Mouse (Mus musculus) G1E (cell line): ENCODE results near the gene Epor. TPM values are rescaled to one million over a fixed set of nuclear protein-coding genes. Genes with fewer than 3 reads are reported as not detected.

ENCODE experiments used
- ATAC-seq: 2 replicates; pipeline ENCODE4 v1.8.0; 2016; ENCODE audit warnings: mild to moderate bottlenecking; ENCODE audit not compliant: insufficient number of reproducible peaks, poor library complexity, low FRiP score, severe bottlenecking; ENCODE audit errors: extremely low read depth
- DNase-seq: peaks from one replicate; pipeline ENCODE4 v3.0.0; 2012; ENCODE audit warnings: low spot score
- H3K27me3 ChIP-seq: 2 replicates; pipeline ENCODE4 v1.6.1; 2012; ENCODE audit warnings: mild to moderate bottlenecking, low read length, inconsistent platforms; ENCODE audit not compliant: insufficient read depth
- H3K36me3 ChIP-seq: replicated peaks from 2 replicates; pipeline ENCODE3; 2012; ENCODE audit warnings: mild to moderate bottlenecking, inconsistent platforms
- H3K4me1 ChIP-seq: 2 replicates; pipeline ENCODE4 v1.6.1; 2012; ENCODE audit warnings: low read depth, low read length, inconsistent platforms, mixed read lengths; ENCODE audit not compliant: insufficient read depth
- H3K4me3 ChIP-seq: 2 replicates; pipeline ENCODE4 v1.5.1; 2012; ENCODE audit warnings: low read depth, mild to moderate bottlenecking, inconsistent platforms, low read length, moderate library complexity, mixed read lengths
- H3K9me3 ChIP-seq: replicated peaks from 2 replicates; pipeline ENCODE4 v1.6.1; 2012; ENCODE audit warnings: inconsistent platforms
- CTCF ChIP-seq: IDR thresholded peaks from 2 replicates; pipeline ENCODE4 v1.5.1; 2012; ENCODE audit warnings: low read depth, low read length, inconsistent platforms, mixed read lengths
- GATA1 ChIP-seq: IDR thresholded peaks from 2 replicates; pipeline ENCODE4 v1.6.1; 2012; ENCODE audit warnings: borderline replicate concordance, low read length, inconsistent platforms, mixed read lengths
- GATA2 ChIP-seq: IDR thresholded peaks from 2 replicates; pipeline ENCODE4 v1.6.1; 2012; ENCODE audit warnings: low read depth, low read length, inconsistent platforms, borderline replicate concordance
- POLR2AphosphoS5 ChIP-seq: IDR thresholded peaks from 2 replicates; pipeline ENCODE4 v1.6.1; 2012; ENCODE audit warnings: low read depth, low read length, inconsistent platforms; ENCODE audit not compliant: insufficient replicate concordance
- TAL1 ChIP-seq: conservative IDR thresholded peaks from 2 replicates; pipeline ENCODE4 v1.6.1; 2012; ENCODE audit warnings: low read depth, low read length, inconsistent platforms, mixed read lengths
- polyA plus RNA-seq: library from polyadenylated mRNA; stranded (reverse); fragments of >175 nt; gene quantifications from 2 replicates; pipeline ENCODE4 v1.2.3, GENCODE M21; 2012
- total RNA-seq, 2 experiments: library from RNA; stranded (forward) in 1 of 2; stranded (reverse) in 1 of 2; fragments of 200-1000 nt in 1 of 2; fragments of >200 nt in 1 of 2; fragmentation: Nextera tagmentation in 1 of 2; gene quantifications; 2 replicates each; pipeline ENCODE4 v1.2.3; 2014 to 2017

Epor gene
- total and polyA plus RNA-seq, 3 experiments = 14.4 to 135 (median 49.7) TPM

- no peaks in the 10 kb centered on the region for H3K9me3 ChIP-seq
- ATAC-seq (no peak), DNase-seq (no peak)
- no peaks in the 10 kb centered on the region for H3K27me3 ChIP-seq
- H3K36me3 ChIP-seq = peaks cover 49% of the 10 kb centered on the region
- H3K4me3 ChIP-seq = peak overlapping the region; percentile 76
- peaks cover 75% of the 10 kb centered on the region for H3K4me1 ChIP-seq
- TF ChIP-seq GATA1 (no peak), CTCF (no peak), POLR2AphosphoS5 (no peak), GATA2 (no peak), TAL1 (no peak)
Observed at GRCm38 (mm10) chr9:21960135-21960534, 3.2 kb downstream of the Epor start.

GRCm38 (mm10) chr9:21959244-21959643 is 4.1 kb downstream of the Epor start:
- Histone ChIP-seq H3K4me3 (peak overlapping the region; percentile 76; the same call in 1 of the 2 replicates), H3K36me3 (peaks cover 49% of the 10 kb centered on the region), H3K9me3 (no peaks in the 10 kb centered on the region), H3K27me3 (no peaks in the 10 kb centered on the region), H3K4me1 (peaks cover 79% of the 10 kb centered on the region)
- no peak for ATAC-seq
- TF ChIP-seq POLR2AphosphoS5 = no peak
- no peak for TF ChIP-seq GATA1
- no peak for TF ChIP-seq GATA2
- TF ChIP-seq TAL1 = no peak
- no peak for TF ChIP-seq CTCF
- no peak for DNase-seq

- TF ChIP-seq CTCF (no peak), TAL1 (no peak), POLR2AphosphoS5 (no peak), GATA1 (no peak), GATA2 (no peak)
- H3K27me3 ChIP-seq = no peaks in the 10 kb centered on the region
- peaks cover 71% of the 10 kb centered on the region for H3K4me1 ChIP-seq
- ATAC-seq = no peak
- no peaks in the 10 kb centered on the region for H3K9me3 ChIP-seq
- DNase-seq = no peak
- peaks cover 51% of the 10 kb centered on the region for H3K36me3 ChIP-seq
- H3K4me3 ChIP-seq = peak overlapping the region; percentile 33; the same call in 1 of the 2 replicates
Observed at GRCm38 (mm10) chr9:21958372-21958771, 4.9 kb downstream of the Epor start.

- Histone ChIP-seq H3K4me3 (peak within 1 kb of the TSS; percentile 75), H3K4me1 (peaks cover 52% of the 10 kb centered on the region), H3K9me3 (no peaks in the 10 kb centered on the region), H3K27me3 (no peaks in the 10 kb centered on the region), H3K36me3 (peaks cover 40% of the 10 kb centered on the region)
- peak; percentile 95 for DNase-seq
- no peak for TF ChIP-seq GATA1
- TF ChIP-seq CTCF = no peak
- TF ChIP-seq TAL1 = no peak
- no peak for TF ChIP-seq GATA2
- TF ChIP-seq POLR2AphosphoS5 = no peak
- peak; percentile 82 for ATAC-seq
Observed at GRCm38 (mm10) chr9:21955570-21956281, 7.6 kb downstream of the Epor start, which contains the start of gene Swsap1. Gene Swsap1, plus strand, starts transcription at chr9:21955755.

- Histone ChIP-seq H3K9me3 (no peaks in the 10 kb centered on the region), H3K4me1 (peaks cover 46% of the 10 kb centered on the region), H3K27me3 (no peaks in the 10 kb centered on the region), H3K36me3 (peaks cover 35% of the 10 kb centered on the region), H3K4me3 (peak overlapping the region; percentile 75)
- ATAC-seq (peak; percentile 29), DNase-seq (no peak)
- TF ChIP-seq POLR2AphosphoS5 (no peak), CTCF (no peak), GATA2 (no peak), TAL1 (no peak), GATA1 (no peak)
Observed at GRCm38 (mm10) chr9:21955225-21955569, 8.1 kb downstream of the Epor start.

- Histone ChIP-seq H3K4me1 (peaks cover 41% of the 10 kb centered on the region), H3K9me3 (no peaks in the 10 kb centered on the region), H3K36me3 (peaks cover 30% of the 10 kb centered on the region), H3K27me3 (no peaks in the 10 kb centered on the region), H3K4me3 (no peak overlapping the region; the same call in 1 of the 2 replicates)
- TF ChIP-seq CTCF = no peak
- TF ChIP-seq GATA1 = no peak
- no peak for TF ChIP-seq POLR2AphosphoS5
- TF ChIP-seq TAL1 = no peak
- no peak for TF ChIP-seq GATA2
- ATAC-seq (no peak), DNase-seq (no peak)
Observed at GRCm38 (mm10) chr9:21954635-21955034, 8.7 kb downstream of the Epor start.

- Histone ChIP-seq H3K27me3 (no peaks in the 10 kb centered on the region), H3K9me3 (no peaks in the 10 kb centered on the region), H3K36me3 (peaks cover 19% of the 10 kb centered on the region), H3K4me1 (peaks cover 30% of the 10 kb centered on the region), H3K4me3 (no peak overlapping the region)
- ATAC-seq (no peak), DNase-seq (no peak)
- no peak for TF ChIP-seq POLR2AphosphoS5
- TF ChIP-seq CTCF = no peak
- TF ChIP-seq GATA1 = no peak
- TF ChIP-seq GATA2 = no peak
- no peak for TF ChIP-seq TAL1
Observed at GRCm38 (mm10) chr9:21953600-21953999, 9.7 kb downstream of the Epor start.
